Mouse (Mus musculus) thymus, adult 2 months (tissue): Measurements from ENCODE around the gene Fkbp5.

Experiments
- CTCF ChIP-seq: fragments of 200-500 bp; IDR thresholded peaks from 2 replicates; pipeline ENCODE4 v1.5.1; 2012; ENCODE audit warnings: mild to moderate bottlenecking, control low read depth, low read length, moderate library complexity, borderline replicate concordance; ENCODE audit not compliant: control insufficient read depth, poor library complexity, insufficient read depth; ENCODE audit errors: extremely low read depth
- POLR2A ChIP-seq: fragments of 200-500 bp; IDR thresholded peaks from 2 replicates; pipeline ENCODE4 v1.6.1; 2012; ENCODE audit warnings: mild to moderate bottlenecking, low read length, control low read depth, moderate library complexity; ENCODE audit not compliant: control insufficient read depth, poor library complexity, insufficient read depth; ENCODE audit errors: extremely low read depth

DNA sequence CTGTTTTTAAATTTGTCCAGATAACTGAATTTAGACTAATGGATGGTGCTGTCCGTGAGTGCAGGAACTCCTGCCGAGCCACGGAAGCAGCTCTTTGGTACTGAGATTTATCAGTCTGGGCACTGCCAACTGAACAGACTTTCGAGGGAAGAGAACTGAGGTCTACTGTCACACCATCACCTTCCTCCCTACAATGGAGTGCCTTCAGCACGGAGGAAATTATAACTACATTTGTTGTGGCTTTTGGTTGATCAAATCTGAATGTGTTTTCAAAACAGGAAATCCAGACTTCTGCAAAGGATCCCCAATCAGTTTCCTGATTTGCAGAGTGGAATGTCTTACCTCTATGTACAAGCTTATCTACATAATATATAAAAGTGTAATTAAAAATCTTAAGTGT, 99.6 kb downstream of the Fkbp5 start:
- no peak for TF ChIP-seq POLR2A
- TF ChIP-seq CTCF, result no peak
